Mouse (Mus musculus) Patski (cell line): ENCODE measurements at regions not wholly inside any gene's neighbourhood (a gene's known extent, or its start where the extent isn't known, plus 50 kb on each side); places are given as distances from the start of the nearest gene placed in this dataset.
A peak's percentile ranks its signal among the peaks of the same experiment; 100 is the strongest.

Experiments used
- ATAC-seq: fragments of 100-300 bp; one replicate; pipeline ENCODE4 v1.8.0; 2021
- CTCF ChIA-PET: fragments of 350-600 bp; sonication (Branson Sonifier 250); formaldehyde crosslinking; loops from one replicate; lab custom pipeline; 2022; ENCODE audit warnings: inconsistent platforms; lab: Charles Lee
- POLR2A ChIA-PET: fragments of 350-600 bp; sonication (Branson Sonifier 250); formaldehyde crosslinking; loops from one replicate; lab custom pipeline; 2022; ENCODE audit warnings: antibody characterized with exemption, inconsistent platforms; lab: Charles Lee
- DNase-seq: peaks from one replicate; pipeline ENCODE4 v3.0.0-alpha.2; 2011; ENCODE audit warnings: low read depth, low spot score
- H3K27me3 ChIP-seq: fragments of 371-371 bp; one replicate; pipeline ENCODE4 v1.5.1; 2021
- CTCF ChIP-seq: fragments of 100-300 bp; IDR thresholded peaks from one replicate; pipeline ENCODE4 v1.5.1; 2021
- in situ Hi-C: fragments of 300-500 bp; cut with MboI; formaldehyde crosslinking; loops from 3 replicates; pipeline ENCODE4 v1.11.1; 2018; ENCODE audit warnings: low pct_unique_long_range_greater_than_20kb, mixed read lengths

GRCm38 (mm10) chr4:106063851-106064382 lies 252.1 kb upstream of the Usp24 start:
- DNase-seq (no peak), ATAC-seq (no peak)
- CTCF ChIA-PET = no interaction called here
- in situ Hi-C loops = no loop called here
- POLR2A ChIA-PET = no interaction called here
- H3K27me3 ChIP-seq = no peaks in the 10 kb centered on the region
- TF ChIP-seq CTCF = no peak

DNA sequence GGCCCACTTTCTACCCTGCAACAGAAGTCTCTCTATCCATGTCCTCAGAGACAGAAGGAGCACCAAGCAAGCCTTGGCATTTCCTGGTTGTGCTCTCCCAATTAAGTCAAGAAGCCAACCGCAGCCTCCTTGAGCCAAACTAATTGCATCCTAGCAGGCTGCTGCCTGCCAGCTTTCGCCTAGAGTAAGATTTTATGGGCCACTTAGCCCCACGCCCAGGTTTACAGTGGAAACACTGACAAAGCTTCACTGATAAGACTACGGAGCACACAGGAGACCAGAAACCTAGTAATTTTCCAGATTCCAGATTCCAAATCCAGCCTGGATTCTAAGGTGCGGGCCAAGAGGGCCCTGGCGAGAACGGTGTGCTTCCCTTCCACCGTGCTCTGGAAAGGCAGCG lies 249.0 kb upstream of the Usp24 start:
- no peak for TF ChIP-seq CTCF
- DNase-seq (no peak), ATAC-seq (no peak)
- ChIA-PET CTCF (no interaction called here), POLR2A (no interaction called here)
- H3K27me3 ChIP-seq = no peaks in the 10 kb centered on the region
- in situ Hi-C loops = no loop called here

GRCm38 (mm10) chr4:106083546-106083945 lies 232.5 kb upstream of the Usp24 start:
- CTCF ChIA-PET = no interaction called here
- H3K27me3 ChIP-seq = no peaks in the 10 kb centered on the region
- DNase-seq = no peak
- TF ChIP-seq CTCF = no peak
- ATAC-seq = no peak
- POLR2A ChIA-PET = no interaction called here
- in situ Hi-C loops = no loop called here

DNA sequence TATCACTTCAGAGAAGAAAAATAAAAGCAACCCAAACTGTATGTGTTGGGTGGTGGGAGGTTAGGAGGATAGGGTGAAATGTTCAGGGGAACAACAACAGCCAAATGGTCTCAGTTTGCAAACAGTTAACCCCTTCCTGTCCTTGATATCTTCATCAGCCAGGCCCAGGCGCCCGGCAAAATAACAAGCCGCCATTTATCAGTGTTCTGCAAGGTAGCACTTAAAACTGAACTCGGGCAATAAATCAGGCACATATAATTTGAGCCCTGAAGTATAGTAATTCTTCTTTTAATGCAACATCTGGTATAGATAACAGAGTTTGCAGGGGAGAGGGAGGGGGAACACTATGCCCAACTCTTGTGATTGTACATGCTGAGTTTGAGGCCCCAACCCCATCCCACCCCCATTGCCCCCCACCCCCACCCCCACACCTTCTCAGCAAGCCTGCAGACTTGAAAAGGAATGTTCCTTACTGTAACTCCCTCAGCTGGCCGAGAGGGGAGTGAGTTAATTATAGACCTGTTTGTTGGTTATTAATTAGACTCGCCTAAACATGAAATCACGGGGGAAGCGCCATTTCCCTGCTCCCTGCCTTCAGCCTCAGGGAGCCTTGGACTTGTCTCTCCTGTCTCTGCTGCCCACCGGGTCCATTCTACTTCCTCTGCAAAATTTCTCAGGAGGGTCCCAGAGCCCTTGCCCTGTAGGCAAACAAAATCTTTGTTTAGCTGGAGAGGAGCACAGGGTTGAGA lies 223.9 kb upstream of the Usp24 start:
- no peak for TF ChIP-seq CTCF
- ChIA-PET POLR2A (no interaction called here), CTCF (no interaction called here)
- no peaks in the 10 kb centered on the region for H3K27me3 ChIP-seq
- DNase-seq = no peak
- ATAC-seq = no peak
- in situ Hi-C loops = loop anchor here (10.0 kb wide), 1 partner anchor 937 kb away; the partner anchor contains the start of gene Plpp3

GRCm38 (mm10) chr4:106092676-106093070 lies 223.3 kb upstream of the Usp24 start:
- CTCF ChIA-PET = no interaction called here
- no peaks in the 10 kb centered on the region for H3K27me3 ChIP-seq
- POLR2A ChIA-PET = no interaction called here
- in situ Hi-C loops = loop anchor here (10.0 kb wide), 1 partner anchor 938 kb away; the partner anchor contains the start of gene Plpp3
- no peak for TF ChIP-seq CTCF
- ATAC-seq = no peak
- DNase-seq = no peak

DNA sequence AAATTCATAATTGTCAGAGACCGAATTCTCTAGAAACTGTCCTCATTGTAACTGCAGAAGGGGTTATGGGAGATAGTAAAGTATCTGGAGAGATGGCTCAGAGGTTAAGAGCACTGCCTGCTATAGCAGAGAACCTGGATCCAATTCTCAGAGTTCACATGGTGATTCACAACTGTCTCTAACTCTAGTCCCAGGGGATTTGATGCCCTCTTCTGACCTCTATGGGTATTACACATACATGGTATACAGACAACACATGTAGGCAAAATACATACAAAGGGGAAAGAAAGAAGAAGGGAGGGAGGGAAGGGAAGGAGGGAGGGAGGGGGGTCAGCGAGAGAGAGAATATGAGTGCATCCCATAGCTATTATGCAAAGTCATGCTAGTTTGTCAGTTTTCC lies 222.8 kb upstream of the Usp24 start:
- no peak for TF ChIP-seq CTCF
- DNase-seq = no peak
- ATAC-seq = no peak
- CTCF ChIA-PET = no interaction called here
- no peaks in the 10 kb centered on the region for H3K27me3 ChIP-seq
- POLR2A ChIA-PET = no interaction called here
- in situ Hi-C loops = loop anchor here (10.0 kb wide), 1 partner anchor 938 kb away; the partner anchor contains the start of gene Plpp3

GRCm38 (mm10) chr4:106094882-106095556 lies 221.0 kb upstream of the Usp24 start:
- ATAC-seq (no peak), DNase-seq (no peak)
- POLR2A ChIA-PET = no interaction called here
- no peaks in the 10 kb centered on the region for H3K27me3 ChIP-seq
- TF ChIP-seq CTCF = no peak
- CTCF ChIA-PET = no interaction called here
- in situ Hi-C loops = loop anchor here (10.0 kb wide), 1 partner anchor 940 kb away; the partner anchor contains the start of gene Plpp3

DNA sequence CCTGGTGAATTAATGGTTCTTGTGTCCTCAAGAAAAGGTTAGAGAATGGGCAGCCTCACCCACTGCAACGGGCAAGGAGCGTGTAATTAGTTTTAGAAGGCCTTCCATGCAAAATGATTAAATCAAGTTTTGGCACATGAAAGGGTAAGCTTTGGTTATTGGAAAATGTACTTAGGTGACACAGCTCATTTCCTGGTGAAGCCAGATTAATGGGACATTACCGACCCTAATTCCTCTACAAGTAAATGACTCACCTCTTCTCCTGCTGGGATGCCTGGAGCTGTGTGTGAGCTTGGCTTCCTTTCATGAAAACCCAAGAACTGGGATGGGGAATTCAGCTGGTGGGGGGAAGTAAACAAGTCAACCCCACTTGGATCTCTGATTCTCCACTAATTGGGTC lies 219.9 kb upstream of the Usp24 start:
- peak; percentile 73 for ATAC-seq
- POLR2A ChIA-PET = interaction anchor here (0.6 kb wide), 1 partner anchor 1089 kb away, joined by 5 read pairs; no protein-coding TSS in a partner anchor
- no peaks in the 10 kb centered on the region for H3K27me3 ChIP-seq
- TF ChIP-seq CTCF = no peak
- in situ Hi-C loops = loop anchor here (10.0 kb wide), 1 partner anchor 941 kb away; the partner anchor contains the start of gene Plpp3
- DNase-seq = peak; percentile 88
- CTCF ChIA-PET = interaction anchor here (1.3 to 1.6 kb wide), 2 partner anchors 17 to 939 kb away, joined by 3 read pairs; partner anchors contain the start of gene Plpp3

DNA sequence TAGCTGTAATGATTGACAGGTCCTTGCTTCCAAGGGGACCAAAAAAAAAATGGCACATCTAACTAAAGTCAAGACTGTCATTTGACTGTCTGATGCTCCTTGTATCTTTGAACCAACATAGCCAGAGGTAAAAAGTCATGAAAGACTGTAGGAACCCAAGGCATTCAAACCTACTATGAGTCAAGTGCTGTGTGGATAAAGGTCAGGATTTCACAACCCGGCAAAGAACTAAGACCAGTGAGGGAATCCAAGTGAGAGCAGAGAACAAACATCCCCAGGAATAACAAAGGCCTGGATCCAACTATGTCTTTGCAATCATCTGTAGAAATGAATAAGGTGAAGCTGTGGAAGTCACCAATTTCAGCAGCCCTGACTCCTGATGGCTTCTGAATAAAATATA lies 218.2 kb upstream of the Usp24 start:
- TF ChIP-seq CTCF = no peak
- no peaks in the 10 kb centered on the region for H3K27me3 ChIP-seq
- ATAC-seq (no peak), DNase-seq (no peak)
- in situ Hi-C loops = loop anchor here (10.0 kb wide), 1 partner anchor 943 kb away; the partner anchor contains the start of gene Plpp3
- ChIA-PET CTCF (interaction anchor here (1.0 kb wide), 1 partner anchor 943 kb away, joined by 3 read pairs; no protein-coding TSS in a partner anchor), POLR2A (no interaction called here)

DNA sequence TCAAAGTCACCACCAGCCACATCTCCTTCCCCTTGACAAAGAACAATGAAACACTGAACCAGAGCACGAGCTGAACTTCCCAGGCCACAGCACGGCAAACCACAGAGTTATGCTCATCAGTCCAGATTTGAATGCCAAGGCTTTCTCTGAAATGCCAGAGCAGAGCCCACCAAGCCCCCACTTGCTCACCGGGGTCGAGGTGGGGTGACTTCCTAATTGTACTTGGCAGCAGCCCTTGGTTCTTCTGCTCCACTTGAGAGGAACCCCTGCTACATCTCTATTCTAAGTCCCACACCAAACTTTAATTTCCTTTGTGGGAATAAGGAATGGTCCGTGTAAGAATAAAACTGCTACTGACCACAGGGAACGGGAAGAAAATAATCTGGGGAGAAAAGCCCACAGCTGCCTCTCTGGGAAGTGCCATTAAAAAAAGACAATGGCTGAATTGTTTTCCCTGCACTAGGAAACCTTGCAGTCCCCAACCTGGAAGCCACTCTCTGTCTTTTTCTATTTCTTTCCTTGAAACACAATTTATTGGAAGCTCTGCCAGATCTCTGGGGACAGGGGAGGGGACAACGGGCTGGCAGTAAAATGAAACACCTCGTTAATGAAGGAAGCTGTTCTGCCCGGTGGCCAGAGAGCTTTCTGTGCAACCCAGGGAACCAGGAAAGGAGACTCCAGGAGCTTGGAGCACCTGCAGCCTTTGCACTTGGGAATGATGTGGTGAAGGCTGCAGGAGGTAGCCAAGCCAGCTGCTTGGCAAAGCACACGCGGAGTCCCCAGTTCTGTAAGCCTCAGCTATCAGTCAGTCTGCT lies 215.6 kb upstream of the Usp24 start:
- no peaks in the 10 kb centered on the region for H3K27me3 ChIP-seq
- POLR2A ChIA-PET = no interaction called here
- in situ Hi-C loops = no loop called here
- TF ChIP-seq CTCF = no peak
- DNase-seq (no peak), ATAC-seq (no peak)
- CTCF ChIA-PET = interaction anchor here (1.0 kb wide), 1 partner anchor 89 kb away, joined by 3 read pairs; no protein-coding TSS in a partner anchor
